Mouse (Mus musculus): ENCODE measurements around the gene Nudt13.
A peak's percentile ranks its signal among the peaks of the same experiment; 100 is the strongest.

The Nudt13 gene

GRCm38 (mm10) chr14:20339415-20339814, 44.9 kb downstream of the Nudt13 start:
- DNase-seq (ENCODE audit: low read depth, low spot score) = no peak

- DNase-seq (ENCODE audit: low read depth, low spot score) = no peak
Observed at GRCm38 (mm10) chr14:20340149-20340548, 45.7 kb downstream of the Nudt13 start.

GRCm38 (mm10) chr14:20340866-20341265, 46.4 kb downstream of the Nudt13 start:
- DNase-seq (ENCODE audit: low read depth, low spot score) = no peak

GRCm38 (mm10) chr14:20345885-20346284, 51.4 kb downstream of the Nudt13 start:
- DNase-seq (ENCODE audit: low read depth, low spot score) = no peak

- no peak for DNase-seq (ENCODE audit: low read depth, low spot score)
Observed at GRCm38 (mm10) chr14:20347441-20347990, 53.0 kb downstream of the Nudt13 start.

GRCm38 (mm10) chr14:20347991-20348541, 53.6 kb downstream of the Nudt13 start, which contains the start of the genes Ecd and Fam149b:
Gene Ecd, minus strand, starts transcription at chr14:20348121.
Gene Fam149b, plus strand, starts transcription at chr14:20348162.
- DNase-seq (ENCODE audit: low read depth, low spot score) = peak; percentile 92

GRCm38 (mm10) chr14:20363230-20363629, 68.7 kb downstream of the Nudt13 start:
- DNase-seq (ENCODE audit: low read depth, low spot score) = no peak

All from brain, embryonic 18.5 days (tissue).